ENCODE assay signal across 8 mouse cellular contexts in genomic region chr17:47688608-47689575, GRCm38 (mm10). TPM values are rescaled to one million over a fixed set of nuclear protein-coding genes. Genes with fewer than 3 reads are reported as not detected.
A peak's percentile ranks its signal among the peaks of the same experiment; 100 is the strongest.
DNase-seq lines count a peak whose midpoint lies in the region; ATAC-seq and TF ChIP-seq lines count a peak whose summit lies in the region.

Gene Frs3, plus strand, starts transcription at chr17:47689030.

- no peak for TF ChIP-seq CTCF in gastrocnemius, adult 2 months (IDR thresholded peaks at IDR 0.05)

- intact Hi-C loops in gastrocnemius, adult 2 months (cut with DNase I) = no loop called here
- intact Hi-C loops in left cerebral cortex, postnatal 10 days (cut with DNase I) = no loop called here

- peak; percentile 50 for DNase-seq in adipocyte (ENCODE audit: low spot score)
- DNase-seq in cerebellum, postnatal 36 days = peak; percentile 71 to 82
- DNase-seq in gastrocnemius, adult 2 months = peak; percentile 80
- peak; percentile 58 to 93 for DNase-seq in left cerebral cortex, postnatal 10 days (ENCODE audit: extremely low spot score in 1 of 2, low spot score in 2 of 2)
- DNase-seq in right cerebral cortex, adult 2 months (ENCODE audit: low spot score in 2 of 2) = peak; percentile 74 to 78
- peak; percentile 65 for DNase-seq in urinary bladder, postnatal 25 days (ENCODE audit: low spot score)

- 1% methylated on average over 57 of the region's 58 CpGs for WGBS in hindbrain, embryonic 15.5 days

- peaks cover 10% of the 10 kb centered on the region for H3K36me3 ChIP-seq in hindbrain, embryonic 15.5 days

- H3K4me3 ChIP-seq in gastrocnemius, adult 2 months = peak within 1 kb of the TSS; percentile 92
- H3K4me3 ChIP-seq in hindbrain, embryonic 15.5 days = peak within 1 kb of the TSS; percentile 89

- no peaks in the 10 kb centered on the region for H3K9me3 ChIP-seq in hindbrain, embryonic 15.5 days

- H3K27ac ChIP-seq in gastrocnemius, adult 2 months = peak within 1 kb of the TSS; percentile 95
- H3K27ac ChIP-seq in hindbrain, embryonic 15.5 days (replicated peaks) = peak within 1 kb of the TSS; percentile 85

- peaks cover 32% of the 10 kb centered on the region for H3K4me1 ChIP-seq in hindbrain, embryonic 15.5 days (replicated peaks)

- H3K27me3 ChIP-seq in hindbrain, embryonic 15.5 days = no peaks in the 10 kb centered on the region

- peak within 1 kb of the TSS; percentile 75 for H3K9ac ChIP-seq in hindbrain, embryonic 15.5 days

- peak; percentile 65 for ATAC-seq in hindbrain, embryonic 15.5 days (ENCODE audit: low FRiP score, low read depth)
- peak; percentile 34 for ATAC-seq in megakaryocyte, adult 5-6 weeks (ENCODE audit: poor library complexity, severe bottlenecking)

- H3K4me2 ChIP-seq in hindbrain, embryonic 15.5 days = peak within 1 kb of the TSS; percentile 84

RNA-seq across cellular contexts. Expression of gene Frs3, which starts in this region (rescaled TPM):
- total RNA-seq in gastrocnemius, adult 2 months (2021) = 1 to 10 TPM; 4.2 to 5.7 TPM
- 49.3 and 52.2 TPM in 2 replicates for polyA plus RNA-seq in hindbrain, embryonic 15.5 days (2015; fragmentation: Nextera tagmentation; extraction: Ambion mirVana)
- 10 to 100 TPM; 27.4 to 29.9 TPM for total RNA-seq in left cerebral cortex, postnatal 10 days (2021)
- total RNA-seq in megakaryocyte, adult 5-6 weeks (2015) = 0.71 TPM in 1 of 2 replicates, not detected in the other
- total RNA-seq in megakaryocyte, adult 5-6 weeks (2017) = 0.12 and 0.15 TPM in 2 replicates

Comparison
In these comparisons a context has a peak if more than half of its experiments do, and no peak if none do; other contexts are left out.
1. Peak in every context shown above with its lines: DNase-seq, ATAC-seq, H3K4me3 ChIP-seq and H3K27ac ChIP-seq.
2. Peak in ATAC-seq in megakaryocyte, adult 5-6 weeks; RNA of the gene not detected or under 1 TPM.